Mouse (Mus musculus) kidney, adult 2 months (tissue): ENCODE results near the gene Lrrc58.

Experiments used
- CTCF ChIP-seq: fragments of 200-500 bp; conservative IDR thresholded peaks from 2 replicates; pipeline ENCODE4 v1.5.1; 2011; ENCODE audit warnings: low read depth, mild to moderate bottlenecking, control low read depth, low read length, moderate library complexity, mixed read lengths; ENCODE audit not compliant: insufficient read depth, insufficient read length
- POLR2A ChIP-seq: fragments of 200-500 bp; IDR thresholded peaks from one replicate; pipeline ENCODE4 v1.6.1; 2011; ENCODE audit warnings: low read depth, low read length, control low read depth

DNA sequence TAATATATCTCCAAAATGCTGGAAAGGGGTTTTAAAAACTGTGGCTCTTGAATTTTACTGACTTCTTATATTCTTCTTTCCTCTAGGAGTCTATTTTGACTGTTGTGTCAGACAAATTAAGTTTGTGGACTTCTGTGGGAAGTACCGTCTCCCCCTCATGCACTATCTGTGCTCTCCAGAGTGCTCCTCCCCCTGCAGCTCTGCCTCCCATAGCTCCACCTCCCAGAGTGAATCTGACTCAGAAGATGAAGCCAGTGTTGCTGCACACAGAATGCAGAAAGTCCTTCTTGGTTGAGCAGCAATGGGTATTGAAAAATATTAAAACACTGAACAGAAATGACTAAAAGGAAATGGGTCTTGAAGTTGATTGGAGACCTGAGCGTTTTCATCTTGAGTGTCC lies 13.0 kb downstream of the Lrrc58 start:
- no peak for TF ChIP-seq CTCF
- no peak for TF ChIP-seq POLR2A
